Mouse (Mus musculus) stomach, embryonic 15.5 days (tissue): ENCODE data around the gene Auh. TPM values are rescaled to one million over a fixed set of nuclear protein-coding genes. Genes with fewer than 3 reads are reported as not detected.
A peak's percentile ranks its signal among the peaks of the same experiment; 100 is the strongest.

Experiments used
- ATAC-seq: fragments of 200-750 bp; cut with Nextera tagmentation; 2 replicates; pipeline ENCODE4 v1.8.0; 2017; ENCODE audit warnings: low read depth, moderate number of reproducible peaks, moderate TSS enrichment; ENCODE audit not compliant: insufficient read depth, low FRiP score
- H3K27ac ChIP-seq: fragments of 300-500 bp; sonication (generic); 2 replicates; pipeline ENCODE4 v1.5.1; 2015; ENCODE audit warnings: mild to moderate bottlenecking, inconsistent platforms
- H3K27me3 ChIP-seq: fragments of 300-500 bp; sonication (generic); replicated peaks from 2 replicates; pipeline ENCODE4 v1.6.1; 2015; ENCODE audit warnings: inconsistent platforms
- H3K36me3 ChIP-seq: fragments of 300-500 bp; sonication (generic); 2 replicates; pipeline ENCODE4 v1.6.1; 2015; ENCODE audit warnings: inconsistent platforms
- H3K4me1 ChIP-seq: fragments of 300-500 bp; sonication (generic); 2 replicates; pipeline ENCODE4 v1.6.1; 2015; ENCODE audit warnings: inconsistent platforms
- H3K4me2 ChIP-seq: fragments of 300-500 bp; sonication (generic); 2 replicates; pipeline ENCODE4 v1.6.1; 2015; ENCODE audit warnings: mild to moderate bottlenecking, inconsistent platforms
- H3K4me3 ChIP-seq: fragments of 300-500 bp; sonication (generic); replicated peaks from 2 replicates; pipeline ENCODE4 v1.5.1; 2015; ENCODE audit warnings: inconsistent platforms
- H3K9ac ChIP-seq: fragments of 300-500 bp; sonication (generic); 2 replicates; pipeline ENCODE4 v1.6.1; 2015; ENCODE audit warnings: inconsistent platforms
- H3K9me3 ChIP-seq: fragments of 300-500 bp; sonication (generic); 2 replicates; pipeline ENCODE4 v1.6.1; 2016; ENCODE audit warnings: inconsistent platforms
- WGBS: fragments of 180-500 bp; shearing (Covaris S2); methylation state at CpG from one replicate; pipeline ENCODE4 v1.1.7; 2015; 5-methylcytosine and 5-hydroxymethylcytosine counted together
- polyA plus RNA-seq: library from polyadenylated mRNA; unstranded; fragments of >200 nt; fragmentation: Nextera tagmentation; extraction: Ambion mirVana; gene quantifications from 2 replicates; pipeline ENCODE4 v1.2.1, GENCODE M21; 2015

The Auh gene
- polyA plus RNA-seq, 1 experiment from 2014 or later = 43.9 TPM

GRCm38 (mm10) chr13:52850024-52850723 lies 79.3 kb downstream of the Auh start:
- WGBS = 70% methylated on average over 15 of the region's 15 CpGs
- Histone ChIP-seq H3K4me3 (no peak overlapping the region), H3K36me3 (no peaks in the 10 kb centered on the region; the same call in 1 of the 2 replicates), H3K4me1 (peaks cover 5% of the 10 kb centered on the region; the same call in 1 of the 2 replicates), H3K9me3 (no peaks in the 10 kb centered on the region), H3K27ac (no peak overlapping the region), H3K4me2 (no peak overlapping the region), H3K27me3 (no peaks in the 10 kb centered on the region), H3K9ac (no peak overlapping the region)
- peak; percentile 55; the same call in 1 of the 2 replicates for ATAC-seq

DNA sequence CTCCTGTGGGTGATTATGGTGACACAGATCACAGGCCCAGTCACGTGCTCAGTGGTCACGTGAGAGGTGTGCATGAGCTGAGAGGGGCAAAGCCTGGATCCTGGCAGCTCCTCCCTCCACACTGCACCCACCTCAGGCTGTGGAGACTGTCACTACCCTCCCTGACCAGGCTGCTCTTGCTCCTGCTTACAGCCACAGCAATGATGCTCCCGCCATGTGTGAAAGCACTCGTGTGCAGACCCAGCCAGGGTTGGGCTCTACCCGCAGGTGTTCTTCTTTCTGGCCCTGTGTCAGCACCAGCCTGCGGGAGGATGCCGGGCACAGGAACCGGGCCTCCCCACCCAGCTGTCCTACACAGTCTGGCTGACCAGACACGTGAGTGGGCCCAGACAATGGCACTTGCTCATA lies 80.1 kb downstream of the Auh start:
- Histone ChIP-seq H3K4me2 (no peak overlapping the region), H3K27ac (no peak overlapping the region), H3K9ac (no peak overlapping the region), H3K9me3 (no peaks in the 10 kb centered on the region), H3K36me3 (no peaks in the 10 kb centered on the region; the same call in 1 of the 2 replicates), H3K4me1 (peaks cover 12% of the 10 kb centered on the region), H3K27me3 (no peaks in the 10 kb centered on the region), H3K4me3 (no peak overlapping the region)
- 69% methylated on average over 9 of the region's 9 CpGs for WGBS
- no peak for ATAC-seq

GRCm38 (mm10) chr13:52847481-52847880 lies 82.0 kb downstream of the Auh start:
- H3K4me1 ChIP-seq = peaks cover 21% of the 10 kb centered on the region
- no peak overlapping the region for H3K9ac ChIP-seq
- H3K4me2 ChIP-seq = no peak overlapping the region
- H3K4me3 ChIP-seq = no peak overlapping the region
- no peak overlapping the region for H3K27ac ChIP-seq
- no peak for ATAC-seq
- no peaks in the 10 kb centered on the region for H3K36me3 ChIP-seq
- 72% methylated on average over 8 of the region's 8 CpGs for WGBS
- H3K9me3 ChIP-seq = no peaks in the 10 kb centered on the region
- no peaks in the 10 kb centered on the region for H3K27me3 ChIP-seq

GRCm38 (mm10) chr13:52847071-52847470 lies 82.4 kb downstream of the Auh start:
- H3K4me2 ChIP-seq = no peak overlapping the region
- H3K27me3 ChIP-seq = no peaks in the 10 kb centered on the region
- no peak for ATAC-seq
- H3K4me3 ChIP-seq = no peak overlapping the region
- no peak overlapping the region for H3K9ac ChIP-seq
- no peaks in the 10 kb centered on the region for H3K9me3 ChIP-seq
- 84% methylated on average over 17 of the region's 17 CpGs for WGBS
- no peaks in the 10 kb centered on the region for H3K36me3 ChIP-seq
- H3K27ac ChIP-seq = no peak overlapping the region
- peaks cover 23% of the 10 kb centered on the region for H3K4me1 ChIP-seq

- no peak for ATAC-seq
- WGBS = 81% methylated on average over 4 of the region's 4 CpGs
- H3K9me3 ChIP-seq = no peaks in the 10 kb centered on the region
- H3K27me3 ChIP-seq = no peaks in the 10 kb centered on the region
- H3K4me1 ChIP-seq = peaks cover 23% of the 10 kb centered on the region
- H3K4me2 ChIP-seq = no peak overlapping the region
- H3K4me3 ChIP-seq = no peak overlapping the region
- H3K36me3 ChIP-seq = no peaks in the 10 kb centered on the region
- no peak overlapping the region for H3K9ac ChIP-seq
- no peak overlapping the region for H3K27ac ChIP-seq
Observed at GRCm38 (mm10) chr13:52845618-52846017, 83.9 kb downstream of the Auh start.

DNA sequence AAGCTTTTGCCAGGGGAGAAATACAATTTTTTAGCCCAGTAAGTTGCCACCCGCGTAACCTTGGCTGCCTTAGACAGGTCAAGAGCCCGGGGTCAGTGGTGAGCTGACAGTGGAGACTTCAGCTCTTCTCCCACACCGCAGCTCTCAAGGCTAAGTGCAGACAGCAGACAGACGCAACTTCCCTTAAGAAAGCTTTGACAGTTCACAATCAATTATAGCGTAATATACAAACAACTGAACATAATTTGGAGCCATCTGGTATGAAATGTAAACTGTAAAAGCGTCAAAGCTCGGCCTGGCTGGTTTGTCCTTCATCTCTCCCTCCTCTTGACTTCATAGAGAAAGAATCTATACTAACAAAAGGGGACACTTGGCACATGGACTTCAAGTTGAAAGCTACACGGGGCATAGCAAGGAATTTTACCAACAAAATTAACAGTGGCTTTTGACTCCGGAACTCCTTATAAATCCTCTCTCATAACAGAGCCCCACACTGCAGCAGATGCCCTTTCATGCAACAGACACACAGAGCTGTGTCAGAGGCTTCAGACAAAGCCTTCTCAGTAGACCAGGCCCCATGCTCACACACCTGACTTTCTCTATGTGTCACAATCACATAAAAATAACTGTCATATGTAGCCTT lies 85.8 kb downstream of the Auh start:
- 40% methylated on average over 10 of the region's 10 CpGs for WGBS
- peak overlapping the region; percentile 44; the same call in 1 of the 2 replicates for H3K27ac ChIP-seq
- no peak overlapping the region for H3K9ac ChIP-seq
- no peak overlapping the region for H3K4me2 ChIP-seq
- H3K27me3 ChIP-seq = no peaks in the 10 kb centered on the region
- H3K36me3 ChIP-seq = no peaks in the 10 kb centered on the region
- no peak overlapping the region for H3K4me3 ChIP-seq
- no peak for ATAC-seq
- peaks cover 23% of the 10 kb centered on the region for H3K4me1 ChIP-seq
- H3K9me3 ChIP-seq = no peaks in the 10 kb centered on the region

- H3K36me3 ChIP-seq = 0 out of 2 replicates have a peak, but pooled peaks cover 8% of the 10 kb centered on the region
- H3K4me2 ChIP-seq = no peak overlapping the region
- no peak overlapping the region for H3K9ac ChIP-seq
- 87% methylated on average over 8 of the region's 8 CpGs for WGBS
- H3K4me1 ChIP-seq = peaks cover 5% of the 10 kb centered on the region; the same call in 1 of the 2 replicates
- no peaks in the 10 kb centered on the region for H3K9me3 ChIP-seq
- H3K27ac ChIP-seq = no peak overlapping the region
- H3K4me3 ChIP-seq = no peak overlapping the region
- no peaks in the 10 kb centered on the region for H3K27me3 ChIP-seq
- ATAC-seq = no peak
Observed at GRCm38 (mm10) chr13:52836231-52836630, 93.2 kb downstream of the Auh start.

GRCm38 (mm10) chr13:52834591-52834990 lies 94.9 kb downstream of the Auh start:
- 0 out of 2 replicates have a peak, but pooled peaks cover 8% of the 10 kb centered on the region for H3K36me3 ChIP-seq
- no peak overlapping the region for H3K9ac ChIP-seq
- H3K27ac ChIP-seq = no peak overlapping the region
- no peak for ATAC-seq
- no peaks in the 10 kb centered on the region for H3K27me3 ChIP-seq
- H3K4me2 ChIP-seq = no peak overlapping the region
- H3K9me3 ChIP-seq = no peaks in the 10 kb centered on the region
- peaks cover 5% of the 10 kb centered on the region; the same call in 1 of the 2 replicates for H3K4me1 ChIP-seq
- 75% methylated on average over 8 of the region's 8 CpGs for WGBS
- no peak overlapping the region for H3K4me3 ChIP-seq

DNA sequence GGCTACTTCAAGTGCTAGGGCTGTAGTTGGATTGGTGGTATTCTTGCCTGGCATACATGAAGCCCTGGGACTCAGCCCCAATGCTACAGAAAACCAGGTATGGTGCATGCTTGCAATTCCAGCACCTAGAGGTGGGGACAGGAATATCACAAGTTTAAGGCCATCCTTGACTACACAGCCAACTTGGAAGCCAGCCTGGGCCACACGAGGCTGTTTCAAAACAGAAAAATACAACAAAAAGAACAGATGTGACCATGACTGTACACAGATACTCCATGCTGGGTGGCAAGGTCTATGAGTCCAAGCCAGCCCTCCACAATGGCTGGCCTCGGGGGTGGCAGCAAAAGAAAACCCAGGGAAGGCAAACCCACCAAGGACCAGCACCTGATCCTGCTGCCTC lies 95.7 kb downstream of the Auh start:
- ATAC-seq = no peak
- H3K27ac ChIP-seq = no peak overlapping the region
- no peaks in the 10 kb centered on the region for H3K27me3 ChIP-seq
- WGBS = 90% methylated on average over 2 of the region's 2 CpGs
- peaks cover 5% of the 10 kb centered on the region; the same call in 1 of the 2 replicates for H3K4me1 ChIP-seq
- H3K4me3 ChIP-seq = no peak overlapping the region
- no peak overlapping the region for H3K9ac ChIP-seq
- no peak overlapping the region for H3K4me2 ChIP-seq
- H3K9me3 ChIP-seq = no peaks in the 10 kb centered on the region
- 0 out of 2 replicates have a peak, but pooled peaks cover 8% of the 10 kb centered on the region for H3K36me3 ChIP-seq

DNA sequence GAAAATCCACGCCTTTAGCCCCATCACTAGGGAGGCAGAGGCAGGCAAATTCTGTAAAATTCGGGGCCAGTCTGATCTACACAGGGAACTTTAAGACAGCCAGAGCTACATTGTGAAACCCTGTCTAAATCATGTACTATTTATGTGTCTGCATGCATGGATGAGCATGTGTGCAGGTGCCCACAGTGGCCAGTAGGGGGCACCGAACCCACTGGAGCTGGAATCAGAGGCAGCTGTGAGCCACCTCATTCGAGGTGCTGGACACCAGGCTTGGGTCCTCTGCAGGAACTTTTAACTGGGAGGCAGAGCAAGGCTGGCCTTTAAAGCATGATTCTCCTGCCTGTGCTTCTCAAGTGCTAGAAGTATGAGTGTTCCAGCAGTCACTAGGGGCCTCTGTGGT lies 96.3 kb downstream of the Auh start:
- no peaks in the 10 kb centered on the region for H3K9me3 ChIP-seq
- no peak for ATAC-seq
- H3K4me3 ChIP-seq = no peak overlapping the region
- peaks cover 5% of the 10 kb centered on the region; the same call in 1 of the 2 replicates for H3K4me1 ChIP-seq
- peak overlapping the region; percentile 40; the same call in 1 of the 2 replicates for H3K27ac ChIP-seq
- 0 out of 2 replicates have a peak, but pooled peaks cover 8% of the 10 kb centered on the region for H3K36me3 ChIP-seq
- 69% methylated on average over 4 of the region's 4 CpGs for WGBS
- H3K4me2 ChIP-seq = no peak overlapping the region
- H3K9ac ChIP-seq = no peak overlapping the region
- H3K27me3 ChIP-seq = no peaks in the 10 kb centered on the region

DNA sequence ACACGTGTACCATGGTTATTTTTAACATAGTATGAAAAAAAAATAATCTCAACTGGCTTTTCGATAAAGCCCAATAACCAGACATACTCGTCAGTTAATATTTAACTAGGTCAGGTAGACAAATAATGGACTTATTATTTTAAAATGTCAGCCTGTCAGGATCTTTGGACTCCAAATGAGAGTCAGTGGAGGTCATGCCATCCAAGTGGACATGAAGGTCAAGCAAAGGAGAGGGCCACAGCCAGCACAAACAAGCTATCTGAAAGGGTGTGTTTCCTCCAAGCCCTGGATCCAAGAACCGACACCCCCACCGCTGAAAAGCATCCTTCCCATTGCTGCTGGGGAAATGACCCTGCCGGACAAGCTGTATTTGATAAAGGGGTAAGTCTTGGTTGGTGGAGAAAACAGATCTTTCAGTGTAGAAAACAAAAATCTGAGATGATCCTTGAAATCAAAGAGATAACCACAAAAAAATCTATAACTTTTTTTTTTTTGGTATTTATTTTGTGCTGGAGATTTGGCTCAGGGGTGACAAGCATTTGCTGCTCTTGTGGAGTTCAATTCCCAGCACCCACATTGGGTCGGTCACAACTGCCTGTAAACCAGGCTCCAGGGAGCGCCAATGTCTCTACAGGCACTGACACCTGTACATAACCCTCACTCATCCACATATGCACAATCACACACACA lies 96.9 kb downstream of the Auh start:
- H3K27ac ChIP-seq = peak overlapping the region; percentile 40; the same call in 1 of the 2 replicates
- no peaks in the 10 kb centered on the region for H3K9me3 ChIP-seq
- no peak for ATAC-seq
- 0 out of 2 replicates have a peak, but pooled peaks cover 8% of the 10 kb centered on the region for H3K36me3 ChIP-seq
- no peak overlapping the region for H3K4me2 ChIP-seq
- no peak overlapping the region for H3K4me3 ChIP-seq
- no peaks in the 10 kb centered on the region for H3K27me3 ChIP-seq
- WGBS = 57% methylated on average over 8 of the region's 8 CpGs
- H3K9ac ChIP-seq = no peak overlapping the region
- H3K4me1 ChIP-seq = peaks cover 5% of the 10 kb centered on the region; the same call in 1 of the 2 replicates
